Mouse (Mus musculus) left cerebral cortex, postnatal 25 days (tissue): Measurements from ENCODE around the gene Tex35. TPM values are rescaled to one million over a fixed set of nuclear protein-coding genes. Genes with fewer than 3 reads are reported as not detected.

Experiments
- DNase-seq, 2 experiments: peaks; one replicate each; pipeline ENCODE4 v3.0.0; 2022; ENCODE audit warnings: low spot score in 2 of 2, mixed read lengths in 1 of 2
- intact Hi-C: fragments of 180-260 bp; cut with DNase I; formaldehyde crosslinking; loops from one replicate; pipeline ENCODE4 v1.15.1; 2025
- total RNA-seq, 2 experiments: library from RNA; stranded (reverse); gene quantifications; 2 replicates each; pipeline ENCODE4 v1.2.3; 2021

The Tex35 gene
- not detected for total RNA-seq

DNA sequence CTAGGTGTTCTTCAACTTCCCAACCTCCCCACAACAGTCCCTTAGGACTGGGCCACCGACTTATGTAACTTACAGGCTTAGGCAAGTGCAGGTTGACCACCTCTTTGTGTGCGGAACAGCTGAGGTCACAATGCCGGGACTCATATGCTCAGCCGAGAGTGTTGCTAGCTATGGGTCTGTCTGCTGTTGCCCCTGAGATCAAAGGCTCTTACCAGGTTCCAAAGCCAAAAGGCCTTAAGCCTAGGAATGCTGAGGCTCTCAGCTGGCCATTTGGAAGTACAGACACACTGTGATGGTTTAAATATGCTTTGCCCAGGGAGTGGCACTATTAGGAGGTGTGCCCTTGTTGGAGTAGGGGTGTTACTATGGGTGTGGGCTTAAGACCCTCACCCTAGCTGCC is at the start of gene Tex35:
TSS of gene Tex35 (minus strand) at position 101 of the 400 bp plus-strand sequence.
- intact Hi-C loops: no loop called here
- no peak for DNase-seq

- intact Hi-C loops: no loop called here
- no peak for DNase-seq
Observed at GRCm38 (mm10) chr1:157153781-157154180, 45.3 kb upstream of the Tex35 start.

GRCm38 (mm10) chr1:157150107-157150506 is 41.6 kb upstream of the Tex35 start:
- DNase-seq: no peak
- intact Hi-C loops: no loop called here

- intact Hi-C loops: loop anchor here (5.0 kb wide), 1 partner anchor 138 kb away; no protein-coding TSS in a partner anchor
Observed at GRCm38 (mm10) chr1:157144621-157145020, 36.1 kb upstream of the Tex35 start.

GRCm38 (mm10) chr1:157143326-157143932 is 34.9 kb upstream of the Tex35 start:
- intact Hi-C loops: loop anchor here (5.0 kb wide), 1 partner anchor 139 kb away; no protein-coding TSS in a partner anchor
- no peak for DNase-seq

More at GRCm38 (mm10) chr1:157144621-157145020, 36.1 kb upstream of the Tex35 start:
- DNase-seq: no peak

DNA sequence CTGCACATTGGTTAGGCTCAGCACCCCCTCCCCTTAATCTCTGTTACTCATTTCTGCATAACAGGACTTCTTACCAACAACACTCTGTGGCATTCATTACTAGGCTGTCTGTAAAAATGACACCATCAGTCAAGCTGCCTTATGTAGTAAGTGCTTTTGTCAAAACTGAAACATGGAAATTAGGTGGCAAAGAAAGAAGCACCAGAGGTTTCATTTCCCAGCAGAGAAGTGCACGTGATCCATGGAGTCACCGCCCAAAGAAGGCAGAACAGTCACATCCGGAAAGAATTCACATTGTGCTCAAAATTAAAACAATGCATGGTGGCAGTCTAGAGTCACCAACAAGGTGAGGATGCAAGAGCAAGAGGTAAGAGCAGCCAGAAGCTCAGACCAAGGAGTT is 32.5 kb upstream of the Tex35 start:
- DNase-seq: no peak
- intact Hi-C loops: loop anchor here (5.0 kb wide), 1 partner anchor 141 kb away; no protein-coding TSS in a partner anchor

DNA sequence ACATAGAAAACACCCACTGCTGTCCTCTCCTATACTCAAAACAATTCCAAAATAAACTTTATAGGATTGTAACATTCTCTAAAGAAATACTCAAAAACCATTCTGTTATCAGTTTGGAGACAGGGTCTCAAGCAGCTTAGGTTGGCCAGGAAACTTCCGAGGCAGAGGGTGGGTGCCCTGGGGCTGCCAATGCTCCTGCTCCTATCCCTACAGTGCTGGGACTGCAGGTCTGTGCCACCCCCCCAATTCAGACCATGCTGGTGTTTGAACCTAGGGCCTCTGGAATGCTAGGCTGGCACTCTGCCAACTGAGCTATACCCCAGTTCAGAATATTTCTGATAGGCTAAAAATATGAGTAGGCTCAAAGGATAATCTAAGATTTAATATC is 29.4 kb upstream of the Tex35 start:
- intact Hi-C loops: no loop called here
- DNase-seq: no peak

DNA sequence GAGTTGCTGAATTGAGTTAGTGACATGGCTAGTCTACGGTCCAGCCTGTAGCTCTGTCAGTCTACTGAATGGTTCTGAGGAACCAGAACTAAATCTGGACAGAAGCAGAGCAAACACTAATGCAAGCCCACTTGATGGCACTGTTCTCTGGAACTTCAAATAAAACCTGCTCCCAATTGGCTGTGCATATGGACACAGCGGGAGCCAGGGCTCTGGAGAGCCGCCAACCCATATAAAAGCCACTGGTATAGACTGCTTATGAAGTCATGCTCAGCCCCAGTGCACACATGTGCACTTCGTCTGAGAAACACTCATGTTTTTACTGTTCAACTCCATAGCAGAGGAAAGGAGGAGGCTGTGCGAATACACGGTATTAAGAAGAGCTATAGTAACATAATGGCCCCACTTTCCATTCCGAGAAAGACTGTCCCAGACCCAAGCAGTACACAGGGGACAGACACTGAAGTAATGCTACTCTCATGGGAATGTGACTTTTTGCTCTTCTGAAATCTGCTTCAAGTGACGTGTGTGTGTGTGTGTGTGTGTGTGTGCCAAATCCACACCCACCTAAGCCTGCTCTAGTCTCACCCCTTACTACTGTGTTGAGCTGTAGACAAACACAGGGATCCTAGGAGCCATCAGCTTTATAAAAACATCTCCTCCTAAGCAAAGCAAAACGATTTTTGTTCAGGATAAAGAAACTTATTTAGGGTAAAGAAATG is 28.8 kb upstream of the Tex35 start:
- intact Hi-C loops: no loop called here
- DNase-seq: peak in 1 of 2 experiments; percentile 31

- intact Hi-C loops: no loop called here
- no peak for DNase-seq
Observed at GRCm38 (mm10) chr1:157128219-157128618, 19.7 kb upstream of the Tex35 start.

DNA sequence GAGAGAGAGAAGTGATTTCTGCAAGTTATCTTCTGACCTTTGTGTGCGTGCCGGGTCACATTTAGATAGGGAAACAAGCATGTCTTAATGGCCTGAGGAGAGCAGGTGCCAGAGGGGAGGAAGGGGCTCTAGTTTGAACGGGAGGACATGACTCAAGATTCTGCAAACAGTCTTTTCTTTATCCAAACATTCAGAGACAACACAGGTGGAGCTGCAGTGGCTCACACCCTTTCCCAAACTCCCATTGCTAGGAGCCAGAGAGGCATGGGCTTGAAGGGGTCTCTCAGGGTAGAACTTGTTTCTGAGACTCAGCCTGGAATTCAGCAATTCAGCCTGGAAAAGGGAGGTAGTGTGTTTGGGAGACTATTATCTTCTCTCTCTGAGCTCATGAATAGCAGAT is 15.4 kb upstream of the Tex35 start:
- intact Hi-C loops: no loop called here
- DNase-seq: no peak

GRCm38 (mm10) chr1:157119168-157119567 is 10.7 kb upstream of the Tex35 start:
- intact Hi-C loops: no loop called here

DNA sequence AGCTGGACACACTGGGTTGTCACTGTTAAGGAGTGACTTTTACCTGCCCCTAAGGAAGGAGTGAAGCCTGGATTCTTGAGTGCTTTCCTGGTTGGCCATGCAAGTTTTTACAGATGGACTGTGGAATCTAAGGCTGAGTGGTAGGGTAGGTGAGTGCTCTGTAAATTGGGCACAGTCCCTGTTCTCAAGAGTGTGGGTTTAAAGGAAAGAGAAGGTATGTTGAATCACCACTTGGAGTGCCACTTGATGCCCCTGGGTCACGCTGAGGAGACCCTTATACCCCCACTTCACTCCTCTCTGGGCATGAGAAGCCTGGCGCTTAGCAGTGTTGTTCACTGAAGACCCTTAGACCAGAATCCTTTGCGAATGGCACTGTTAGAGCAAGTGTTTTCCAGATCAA is 9.0 kb upstream of the Tex35 start:
- intact Hi-C loops: no loop called here
- no peak for DNase-seq

More at GRCm38 (mm10) chr1:157119168-157119567, 10.7 kb upstream of the Tex35 start:
- no peak for DNase-seq

DNA sequence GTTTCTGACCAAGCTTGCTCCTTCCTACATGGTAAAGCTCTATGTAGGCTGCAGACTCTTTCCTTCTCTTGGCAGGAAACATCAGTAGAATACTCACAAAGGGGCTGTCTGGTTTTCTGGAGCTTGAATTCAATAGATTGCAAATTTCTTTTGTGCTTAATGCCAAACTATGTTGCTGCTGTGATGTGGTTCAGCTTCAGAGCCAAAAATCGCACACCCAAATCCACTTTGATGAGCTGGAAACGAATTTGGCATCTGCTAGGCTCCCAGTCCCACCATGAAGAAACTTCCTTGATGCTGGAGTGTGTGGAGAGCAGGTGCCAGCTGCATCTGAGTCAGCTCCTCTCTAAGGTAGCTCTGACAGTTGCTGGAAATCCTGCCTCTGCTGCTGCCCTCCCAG is 6.0 kb upstream of the Tex35 start:
- intact Hi-C loops: no loop called here
- DNase-seq: peak; percentile 15 to 58

- DNase-seq: no peak
- intact Hi-C loops: no loop called here
Observed at GRCm38 (mm10) chr1:157110287-157110835, 1.9 kb upstream of the Tex35 start.

GRCm38 (mm10) chr1:157101122-157101865 is 7.2 kb downstream of the Tex35 start:
- intact Hi-C loops: no loop called here

GRCm38 (mm10) chr1:157095534-157095933 is 12.9 kb downstream of the Tex35 start:
- DNase-seq: no peak
- intact Hi-C loops: no loop called here

More at GRCm38 (mm10) chr1:157101122-157101865, 7.2 kb downstream of the Tex35 start:
- DNase-seq: no peak

- no peak for DNase-seq
- intact Hi-C loops: no loop called here
Observed at GRCm38 (mm10) chr1:157092622-157093021, 15.9 kb downstream of the Tex35 start.

- intact Hi-C loops: no loop called here
- DNase-seq: no peak
Observed at GRCm38 (mm10) chr1:157092140-157092539, 16.3 kb downstream of the Tex35 start.

GRCm38 (mm10) chr1:157090835-157091234 is 17.6 kb downstream of the Tex35 start:
- no peak for DNase-seq
- intact Hi-C loops: no loop called here
